Mouse (Mus musculus) liver, postnatal 0 days (tissue): Measurements from ENCODE around the gene Stk11. TPM values are rescaled to one million over a fixed set of nuclear protein-coding genes. Genes with fewer than 3 reads are reported as not detected.

Source experiments
- ATAC-seq: fragments of 200-750 bp; cut with Nextera tagmentation; 2 replicates; pipeline ENCODE4 v1.8.0; 2017; ENCODE audit warnings: mild to moderate bottlenecking, moderate library complexity
- DNase-seq: peaks from one replicate; pipeline ENCODE4 v3.0.0-alpha.2; 2016
- H3K27ac ChIP-seq: fragments of 300-500 bp; sonication (generic); 2 replicates; pipeline ENCODE4 v1.5.1; 2014; ENCODE audit warnings: antibody characterized with exemption, moderate library complexity, mild to moderate bottlenecking, low read depth
- H3K27me3 ChIP-seq: fragments of 300-500 bp; sonication (generic); 2 replicates; pipeline ENCODE4 v1.6.1; 2014; ENCODE audit warnings: low read length, control low read depth, mixed read lengths; ENCODE audit not compliant: insufficient read depth
- H3K36me3 ChIP-seq: fragments of 300-500 bp; sonication (generic); replicated peaks from 2 replicates; pipeline ENCODE4 v1.6.1; 2014; ENCODE audit warnings: mild to moderate bottlenecking, control low read depth, low read length, moderate library complexity, mixed read lengths; ENCODE audit not compliant: insufficient read depth
- H3K4me1 ChIP-seq: fragments of 300-500 bp; sonication (generic); 2 replicates; pipeline ENCODE4 v1.6.1; 2014; ENCODE audit warnings: antibody characterized with exemption, mild to moderate bottlenecking, control low read depth; ENCODE audit not compliant: insufficient read depth
- H3K4me2 ChIP-seq: fragments of 300-500 bp; sonication (generic); 2 replicates; pipeline ENCODE4 v1.6.1; 2014; ENCODE audit warnings: low read depth, mild to moderate bottlenecking, low read length, moderate library complexity, mixed read lengths
- H3K4me3 ChIP-seq: fragments of 300-500 bp; sonication (generic); 2 replicates; pipeline ENCODE4 v1.5.1; 2014; ENCODE audit warnings: low read depth, low read length
- H3K9ac ChIP-seq: fragments of 300-500 bp; sonication (generic); replicated peaks from 2 replicates; pipeline ENCODE4 v1.6.1; 2014; ENCODE audit warnings: mild to moderate bottlenecking, moderate library complexity
- H3K9me3 ChIP-seq: fragments of 300-500 bp; sonication (generic); 2 replicates; pipeline ENCODE4 v1.6.1; 2016; ENCODE audit warnings: mild to moderate bottlenecking, control low read depth, low read length, mixed read lengths
- CTCF ChIP-seq: sonication (generic); IDR thresholded peaks from 2 replicates; pipeline ENCODE4 v1.5.1; 2016; ENCODE audit warnings: antibody characterized with exemption, low read depth
- EP300 ChIP-seq: IDR thresholded peaks from 2 replicates; pipeline ENCODE4 v1.6.1; 2016; ENCODE audit warnings: antibody characterized with exemption, low read depth, mild to moderate bottlenecking
- WGBS: fragments of 180-500 bp; shearing (Covaris S2); extraction: QIAGEN DNeasy Blood & Tissue Kit; methylation state at CpG from one replicate; pipeline ENCODE4 v1.1.7; 2014; ENCODE audit not compliant: insufficient replicate concordance; 5-methylcytosine and 5-hydroxymethylcytosine counted together
- polyA plus RNA-seq: library from polyadenylated mRNA; unstranded; fragments of >200 nt; fragmentation: Nextera tagmentation; extraction: Ambion mirVana; gene quantifications from 2 replicates; pipeline ENCODE4 v1.2.1, GENCODE M21; 2015

Gene Stk11
- polyA plus RNA-seq, 1 experiment from 2014 or later: 11.2 TPM

DNA sequence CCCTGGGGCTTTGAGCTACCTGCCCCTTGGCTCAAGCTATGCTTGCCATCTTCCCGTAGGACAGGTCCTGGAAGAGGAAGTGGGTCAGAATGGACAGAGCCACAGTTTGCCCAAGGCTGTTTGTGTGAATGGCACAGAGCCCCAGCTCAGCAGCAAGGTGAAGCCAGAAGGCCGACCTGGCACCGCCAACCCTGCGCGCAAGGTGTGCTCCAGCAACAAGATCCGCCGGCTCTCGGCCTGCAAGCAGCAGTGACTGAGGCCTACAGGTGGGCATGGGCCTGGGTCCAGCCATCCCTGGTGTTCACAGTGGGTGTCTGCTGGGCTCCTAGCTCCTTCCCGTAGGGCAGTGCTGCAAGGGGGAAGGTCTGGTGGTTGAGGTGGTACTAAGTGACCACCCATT lies 14.2 kb downstream of the Stk11 start:
- 89% methylated on average over 9 of the region's 9 CpGs for WGBS

DNA sequence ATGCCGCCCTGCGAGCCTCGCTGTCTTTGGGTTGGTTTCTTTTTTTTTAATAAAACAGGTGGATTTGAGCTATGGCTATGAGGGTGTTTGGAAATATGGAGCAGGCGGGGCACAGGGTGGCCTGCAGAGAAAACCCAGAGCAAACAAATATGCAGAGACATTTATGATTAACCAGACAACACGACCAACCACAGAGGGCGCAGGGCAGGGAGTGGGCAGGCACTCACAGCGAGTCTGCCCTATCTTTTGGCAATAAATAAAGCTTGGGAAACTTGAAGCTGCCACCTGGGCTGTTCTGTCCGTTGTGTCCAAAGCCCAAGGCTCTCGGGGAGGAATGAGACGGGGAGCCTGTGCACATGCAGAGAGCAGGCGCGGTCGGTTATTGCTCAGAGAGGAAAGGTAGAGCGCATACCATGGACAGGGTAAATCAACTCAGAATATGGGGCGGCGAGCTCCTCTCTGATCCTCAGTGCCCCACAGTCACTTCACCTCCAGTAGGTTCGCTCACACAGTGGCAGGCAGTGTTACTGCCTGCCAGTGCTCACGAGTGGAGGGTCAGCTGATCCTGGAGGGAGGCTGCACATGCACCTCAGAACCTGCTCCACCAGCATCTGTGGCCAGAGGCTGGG lies 14.9 kb downstream of the Stk11 start:
- WGBS: 70% methylated on average over 18 of the region's 18 CpGs
- no peak for TF ChIP-seq EP300
- peak; percentile 36 for TF ChIP-seq CTCF
- peaks cover 17% of the 10 kb centered on the region for H3K4me1 ChIP-seq
- DNase-seq: peak; percentile 69
- no peaks in the 10 kb centered on the region for H3K27me3 ChIP-seq
- H3K27ac ChIP-seq: peak overlapping the region; percentile 66
- peak; percentile 86 for ATAC-seq
- H3K36me3 ChIP-seq: peaks cover 55% of the 10 kb centered on the region
- no peak overlapping the region; the same call in 1 of the 2 replicates for H3K9ac ChIP-seq
- H3K4me3 ChIP-seq: no peak overlapping the region
- H3K4me2 ChIP-seq: peak overlapping the region; percentile 13; the same call in 1 of the 2 replicates
- no peaks in the 10 kb centered on the region for H3K9me3 ChIP-seq

More for the DNA sequence above, 14.2 kb downstream of the Stk11 start:
- Histone ChIP-seq H3K4me2 (peak overlapping the region; percentile 13; the same call in 1 of the 2 replicates), H3K36me3 (peaks cover 62% of the 10 kb centered on the region), H3K4me3 (no peak overlapping the region), H3K9me3 (no peaks in the 10 kb centered on the region), H3K4me1 (peaks cover 17% of the 10 kb centered on the region), H3K27me3 (no peaks in the 10 kb centered on the region), H3K9ac (no peak overlapping the region), H3K27ac (peak overlapping the region; percentile 66)
- DNase-seq (no peak), ATAC-seq (no peak)
- TF ChIP-seq CTCF (no peak), EP300 (no peak)

DNA sequence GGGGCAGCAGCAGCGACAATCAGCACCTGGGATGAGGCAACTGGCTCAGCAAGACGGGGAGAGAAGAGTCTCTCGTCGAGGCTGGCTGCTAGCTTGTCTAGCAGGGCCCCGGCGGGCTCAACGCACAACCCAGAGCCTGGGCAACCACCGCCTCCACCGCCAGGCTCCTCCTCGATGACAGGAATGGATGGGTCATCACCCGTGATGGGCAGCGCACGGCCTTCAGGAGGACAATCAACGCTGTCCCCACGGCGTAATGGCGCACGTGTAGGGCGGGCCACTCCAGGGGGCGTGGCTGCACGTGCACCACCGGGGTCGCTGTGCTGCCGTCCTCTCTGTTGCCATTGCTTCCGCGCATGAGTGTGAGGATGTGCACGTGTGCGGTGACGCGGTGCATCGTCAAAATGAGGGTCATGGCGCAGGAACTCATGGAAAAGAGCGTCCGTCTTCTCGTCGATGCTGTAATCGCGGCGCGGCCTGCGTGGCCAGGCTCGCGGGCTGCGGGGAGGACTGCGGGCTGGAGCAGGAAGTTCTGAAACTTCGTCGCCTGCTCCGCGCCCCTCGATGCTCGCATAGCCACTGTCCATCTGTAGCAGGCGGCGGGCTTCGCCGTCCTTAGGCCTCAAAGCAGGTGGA lies 15.8 kb downstream of the Stk11 start:
- no peak for ATAC-seq
- WGBS: 52% methylated on average over 55 of the region's 55 CpGs
- no peak overlapping the region for H3K4me3 ChIP-seq
- peaks cover 19% of the 10 kb centered on the region for H3K4me1 ChIP-seq
- no peaks in the 10 kb centered on the region for H3K9me3 ChIP-seq
- DNase-seq: no peak
- peak overlapping the region; percentile 21; the same call in 1 of the 2 replicates for H3K9ac ChIP-seq
- TF ChIP-seq CTCF: no peak
- no peak for TF ChIP-seq EP300
- H3K4me2 ChIP-seq: no peak overlapping the region
- H3K27me3 ChIP-seq: peaks cover 4% of the 10 kb centered on the region
- H3K36me3 ChIP-seq: peaks cover 46% of the 10 kb centered on the region
- peak overlapping the region; percentile 48; the same call in 1 of the 2 replicates for H3K27ac ChIP-seq

DNA sequence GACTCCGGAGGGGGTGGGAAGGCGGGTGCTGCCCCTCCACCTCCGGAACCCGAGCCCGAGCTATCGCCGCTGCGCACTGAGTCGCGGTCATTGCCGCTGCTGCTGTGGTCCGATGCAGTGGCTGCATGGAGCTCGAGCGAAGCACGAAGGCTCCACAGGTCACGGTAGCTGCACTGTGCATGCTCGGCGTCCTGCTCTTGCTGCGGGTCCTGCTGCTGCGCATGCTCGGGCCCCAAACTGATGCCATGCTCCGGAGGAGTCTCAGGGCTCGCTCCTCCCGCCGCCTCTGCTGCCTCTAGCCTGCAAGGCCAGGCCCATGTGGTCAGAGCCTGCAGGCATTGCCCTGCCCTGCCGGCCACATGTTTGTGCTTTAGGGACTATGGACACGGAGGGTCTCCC lies 16.3 kb downstream of the Stk11 start:
- H3K4me2 ChIP-seq: no peak overlapping the region
- H3K27ac ChIP-seq: no peak overlapping the region
- no peaks in the 10 kb centered on the region for H3K9me3 ChIP-seq
- DNase-seq: no peak
- H3K27me3 ChIP-seq: peaks cover 9% of the 10 kb centered on the region
- no peak for TF ChIP-seq CTCF
- TF ChIP-seq EP300: no peak
- WGBS: 78% methylated on average over 27 of the region's 27 CpGs
- no peak overlapping the region for H3K9ac ChIP-seq
- ATAC-seq: no peak
- H3K4me3 ChIP-seq: no peak overlapping the region
- H3K4me1 ChIP-seq: peaks cover 24% of the 10 kb centered on the region
- H3K36me3 ChIP-seq: peaks cover 41% of the 10 kb centered on the region

- Histone ChIP-seq H3K36me3 (peaks cover 27% of the 10 kb centered on the region), H3K27me3 (peaks cover 23% of the 10 kb centered on the region), H3K4me1 (peaks cover 36% of the 10 kb centered on the region), H3K4me3 (no peak overlapping the region), H3K9me3 (no peaks in the 10 kb centered on the region), H3K4me2 (no peak overlapping the region), H3K27ac (no peak overlapping the region), H3K9ac (no peak overlapping the region)
- peak; percentile 39 for TF ChIP-seq CTCF
- no peak for TF ChIP-seq EP300
- 61% methylated on average over 8 of the region's 8 CpGs for WGBS
- ATAC-seq: no peak
- DNase-seq: no peak
These were observed 17.7 kb downstream of the Stk11 start for GRCm38 (mm10) chr10:80133226-80133849.

DNA sequence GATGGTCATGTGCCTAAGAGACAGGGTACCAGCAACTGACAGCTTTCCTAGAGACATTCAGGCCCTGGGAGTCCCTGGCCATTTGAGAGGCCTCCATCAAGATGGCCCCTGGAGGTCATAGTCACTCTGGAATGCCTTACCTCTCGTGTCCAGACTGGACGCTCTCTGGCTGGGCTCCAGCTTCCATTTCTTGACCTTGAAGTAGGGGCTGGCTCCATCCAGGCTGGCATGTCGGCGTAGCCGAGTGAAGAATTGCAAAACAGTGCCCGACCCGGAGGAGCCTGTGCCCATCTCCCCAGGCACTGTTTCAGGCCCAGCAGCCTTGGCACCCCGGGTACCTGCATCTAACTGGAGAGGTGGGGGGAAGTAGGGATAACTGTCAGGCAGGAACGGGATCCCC lies 18.8 kb downstream of the Stk11 start:
- no peak for DNase-seq

More for the DNA sequence above, 18.8 kb downstream of the Stk11 start:
- no peak for ATAC-seq
- Histone ChIP-seq H3K36me3 (peaks cover 16% of the 10 kb centered on the region), H3K4me2 (no peak overlapping the region), H3K27me3 (peaks cover 34% of the 10 kb centered on the region), H3K9ac (no peak overlapping the region), H3K4me1 (peaks cover 47% of the 10 kb centered on the region), H3K4me3 (no peak overlapping the region), H3K9me3 (no peaks in the 10 kb centered on the region), H3K27ac (no peak overlapping the region)
- TF ChIP-seq EP300 (no peak), CTCF (no peak)
- 92% methylated on average over 9 of the region's 9 CpGs for WGBS
